Mouse (Mus musculus) E14TG2a.4 (cell line): Measurements from ENCODE around the gene Usp19.
A peak's percentile ranks its signal among the peaks of the same experiment; 100 is the strongest.

Source experiments
- H3K27me3 ChIP-seq: 2 replicates; pipeline ENCODE4 v1.6.1; 2014; ENCODE audit warnings: low read length, control low read depth; ENCODE audit not compliant: insufficient read depth
- H3K36me3 ChIP-seq: 2 replicates; pipeline ENCODE4 v1.6.1; 2014; ENCODE audit warnings: low read length, control low read depth; ENCODE audit not compliant: insufficient read depth
- H3K4me1 ChIP-seq: replicated peaks from 2 replicates; pipeline ENCODE4 v1.6.1; 2014; ENCODE audit warnings: low read depth, low read length, control low read depth
- H3K4me3 ChIP-seq: replicated peaks from 2 replicates; pipeline ENCODE4 v1.5.1; 2014; ENCODE audit warnings: mild to moderate bottlenecking, low read length
- H3K9me3 ChIP-seq: 2 replicates; pipeline ENCODE4 v1.6.1; 2014; ENCODE audit warnings: low read length, control low read depth
- CTCF ChIP-seq: conservative IDR thresholded peaks from 2 replicates; pipeline ENCODE4 v1.5.1; 2014; ENCODE audit warnings: low read length
- NANOG ChIP-seq: IDR thresholded peaks from 2 replicates; pipeline ENCODE4 v1.6.1; 2014; ENCODE audit warnings: borderline replicate concordance, low read length, mixed read lengths
- POU5F1 ChIP-seq: IDR thresholded peaks from 2 replicates; pipeline ENCODE4 v1.6.1; 2014; ENCODE audit warnings: low read length, borderline replicate concordance

Gene Usp19

DNA sequence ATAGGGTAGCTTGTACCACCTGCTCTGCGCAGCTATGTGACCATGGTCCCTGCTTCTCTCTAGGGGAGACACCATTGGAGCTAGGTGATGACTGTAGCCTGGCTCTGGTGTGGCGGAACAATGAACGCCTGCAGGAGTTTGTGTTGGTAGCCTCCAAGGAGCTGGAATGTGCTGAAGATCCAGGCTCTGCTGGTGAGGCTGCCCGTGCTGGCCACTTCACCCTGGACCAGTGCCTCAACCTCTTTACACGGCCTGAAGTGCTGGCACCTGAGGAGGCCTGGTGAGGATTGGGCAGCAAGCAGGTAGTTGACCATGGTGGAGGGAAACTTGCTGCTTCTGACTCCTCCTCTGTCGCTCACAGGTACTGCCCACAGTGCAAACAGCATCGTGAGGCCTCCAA lies 8.8 kb downstream of the Usp19 start:
- H3K36me3 ChIP-seq: peaks cover 96% of the 10 kb centered on the region
- H3K27me3 ChIP-seq: no peaks in the 10 kb centered on the region
- peaks cover 14% of the 10 kb centered on the region for H3K4me1 ChIP-seq
- TF ChIP-seq POU5F1 (no peak), CTCF (no peak), NANOG (no peak)
- H3K9me3 ChIP-seq: no peaks in the 10 kb centered on the region
- H3K4me3 ChIP-seq: no peak overlapping the region

DNA sequence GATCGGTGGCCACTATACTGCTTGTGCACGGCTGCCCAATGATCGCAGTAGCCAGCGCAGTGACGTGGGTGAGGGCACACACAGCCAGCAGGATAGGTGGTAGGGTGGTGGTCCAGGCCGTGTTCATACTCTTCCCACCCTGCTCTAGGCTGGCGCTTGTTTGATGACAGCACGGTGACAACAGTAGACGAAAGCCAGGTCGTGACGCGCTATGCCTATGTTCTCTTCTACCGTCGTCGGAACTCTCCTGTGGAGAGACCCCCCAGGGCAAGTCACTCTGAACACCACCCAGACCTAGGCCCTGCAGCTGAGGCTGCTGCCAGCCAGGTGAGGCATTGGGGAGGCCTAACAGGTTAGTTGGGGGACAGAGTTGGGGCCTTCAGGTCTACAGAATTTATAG lies 9.5 kb downstream of the Usp19 start:
- peaks cover 10% of the 10 kb centered on the region for H3K4me1 ChIP-seq
- no peaks in the 10 kb centered on the region for H3K27me3 ChIP-seq
- TF ChIP-seq POU5F1 (no peak), NANOG (no peak), CTCF (no peak)
- H3K9me3 ChIP-seq: no peaks in the 10 kb centered on the region
- H3K4me3 ChIP-seq: no peak overlapping the region
- H3K36me3 ChIP-seq: peaks cover 89% of the 10 kb centered on the region

DNA sequence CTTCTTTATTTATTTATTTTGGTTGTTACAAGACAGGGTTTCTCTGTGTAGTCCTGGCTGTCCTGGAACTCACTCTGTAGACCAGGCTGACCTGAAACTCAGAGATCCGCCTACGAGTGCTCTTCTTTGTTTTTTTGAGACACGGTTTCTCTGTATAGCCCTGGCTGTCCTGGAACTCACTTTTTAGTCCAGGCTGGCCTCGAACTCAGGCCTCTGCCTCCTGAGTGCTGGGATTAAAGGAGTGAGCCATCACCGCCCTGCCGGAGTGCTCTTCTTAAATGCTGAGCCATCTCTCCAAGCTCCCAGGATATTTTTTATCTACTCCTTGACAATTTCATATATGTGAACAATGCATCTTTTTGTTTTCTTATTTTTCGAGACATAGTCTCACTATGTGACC lies 16.5 kb downstream of the Usp19 start:
- TF ChIP-seq NANOG (no peak), POU5F1 (no peak), CTCF (no peak)
- no peaks in the 10 kb centered on the region for H3K27me3 ChIP-seq
- H3K9me3 ChIP-seq: no peaks in the 10 kb centered on the region
- H3K4me3 ChIP-seq: peak overlapping the region; percentile 91
- peaks cover 32% of the 10 kb centered on the region for H3K4me1 ChIP-seq
- H3K36me3 ChIP-seq: peaks cover 51% of the 10 kb centered on the region

DNA sequence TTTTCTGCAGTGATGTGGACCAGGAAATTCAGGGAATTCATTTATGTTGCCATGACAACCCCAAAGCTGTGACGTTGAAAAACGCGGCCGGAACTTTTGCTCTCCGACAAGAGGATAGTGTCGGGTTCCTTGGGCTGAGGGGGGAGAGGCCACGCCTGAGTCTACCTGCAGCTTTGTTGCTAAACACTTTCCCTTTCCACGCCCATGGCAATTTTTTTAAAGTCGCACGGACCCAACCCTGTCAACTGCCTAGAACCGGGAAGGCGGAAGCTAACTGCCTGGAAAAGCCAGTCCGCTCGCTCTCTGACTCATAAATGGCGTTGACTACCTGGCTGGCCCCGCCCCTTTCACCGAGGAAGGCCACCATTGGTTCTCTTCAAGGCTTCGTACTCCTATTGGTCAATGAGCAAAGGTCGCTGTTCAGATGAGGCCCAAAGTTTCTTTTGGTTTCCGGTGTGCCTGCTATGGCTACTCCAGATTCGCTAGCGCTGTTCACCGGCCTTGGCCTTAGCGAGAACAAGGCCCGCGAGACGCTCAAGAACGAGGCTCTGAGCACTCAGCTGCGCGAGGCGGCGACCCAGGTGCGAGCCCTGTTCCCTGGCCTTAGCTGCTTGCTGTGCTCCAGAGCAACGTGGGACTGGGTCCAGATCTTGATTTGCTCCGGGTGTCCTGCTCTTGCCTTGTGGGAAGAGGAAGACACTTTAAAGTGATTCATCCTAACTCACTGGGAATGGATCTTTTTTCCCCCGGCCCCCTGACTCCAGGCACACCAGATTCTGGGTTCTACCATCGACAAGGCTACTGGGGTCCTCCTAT lies 17.4 kb downstream of the Usp19 start, which contains the start of gene Qars:
TSS of gene Qars (plus strand) at position 88 of the 816 bp plus-strand sequence.
- Histone ChIP-seq H3K9me3 (no peaks in the 10 kb centered on the region), H3K4me3 (peak within 1 kb of the TSS; percentile 91), H3K27me3 (no peaks in the 10 kb centered on the region), H3K36me3 (peaks cover 51% of the 10 kb centered on the region), H3K4me1 (peaks cover 32% of the 10 kb centered on the region)
- TF ChIP-seq CTCF: no peak
- no peak for TF ChIP-seq NANOG
- TF ChIP-seq POU5F1: no peak

DNA sequence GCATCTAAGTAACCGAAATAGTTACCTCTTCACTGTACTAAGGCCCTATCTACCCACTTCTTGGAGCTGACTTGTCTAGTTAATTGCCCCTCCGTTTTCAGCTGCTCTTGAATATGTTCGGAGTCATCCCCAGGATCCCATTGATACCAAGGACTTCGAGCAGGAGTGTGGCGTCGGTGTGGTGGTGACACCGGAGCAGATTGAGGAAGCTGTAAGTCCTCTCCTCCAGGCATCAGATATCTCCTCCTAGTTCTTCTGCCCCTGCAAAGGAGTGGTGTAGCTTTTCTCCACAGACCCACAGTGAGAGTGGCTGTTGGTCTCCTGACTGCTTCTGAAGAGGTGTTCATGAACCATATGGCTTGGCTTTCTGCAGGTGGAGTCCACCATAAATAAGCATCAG lies 18.4 kb downstream of the Usp19 start:
- Histone ChIP-seq H3K9me3 (no peaks in the 10 kb centered on the region), H3K4me3 (peak overlapping the region; percentile 91), H3K4me1 (peaks cover 28% of the 10 kb centered on the region), H3K27me3 (no peaks in the 10 kb centered on the region), H3K36me3 (peaks cover 51% of the 10 kb centered on the region)
- no peak for TF ChIP-seq POU5F1
- no peak for TF ChIP-seq NANOG
- no peak for TF ChIP-seq CTCF

DNA sequence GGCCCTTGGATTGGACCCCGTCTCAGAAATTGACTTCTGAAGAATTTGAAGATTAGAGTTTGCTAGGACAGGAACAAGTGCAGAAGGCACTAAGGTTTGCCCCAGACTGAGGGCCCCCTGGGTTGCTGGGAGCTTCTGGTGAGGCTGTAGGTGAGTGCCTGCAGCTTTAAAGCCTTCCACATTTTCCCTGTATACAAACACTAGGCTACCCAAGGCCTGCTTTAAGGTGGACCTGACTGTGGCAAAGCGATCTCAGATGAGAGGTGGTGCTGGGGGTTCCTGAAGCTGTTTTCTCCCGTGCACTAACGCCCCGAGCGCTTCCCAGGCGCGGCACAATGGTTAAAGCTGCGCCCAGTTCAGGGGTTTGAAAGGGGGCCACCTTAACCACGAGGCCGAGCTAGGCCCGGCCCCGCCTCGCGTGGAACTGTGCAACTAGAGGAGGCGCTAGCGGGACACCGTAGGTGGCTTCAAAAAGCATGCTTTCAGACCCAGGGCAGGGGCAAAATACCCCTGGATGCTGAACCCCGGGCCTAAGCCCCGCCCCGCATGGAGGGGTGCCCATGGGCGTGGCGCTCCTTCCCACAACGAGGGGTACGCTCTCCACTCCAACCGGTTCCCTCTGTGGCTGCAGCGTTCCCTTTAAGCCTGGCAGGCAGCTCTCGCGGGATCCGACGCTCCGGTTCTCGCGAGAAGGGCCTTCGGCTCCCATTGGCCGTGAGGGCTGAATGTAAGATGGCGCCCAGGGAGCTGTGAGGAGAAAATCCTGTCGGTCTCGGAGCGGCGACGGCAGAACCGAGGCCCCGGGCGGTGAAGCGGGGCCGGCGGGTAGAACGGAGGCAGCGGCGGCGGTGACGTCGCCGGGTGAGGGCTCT lies 26.2 kb downstream of the Usp19 start, which contains the start of gene Qrich1:
TSS of gene Qrich1 (plus strand) at position 427 of the 872 bp plus-strand sequence.
- peaks cover 43% of the 10 kb centered on the region for H3K4me1 ChIP-seq
- TF ChIP-seq POU5F1 (no peak), NANOG (no peak), CTCF (no peak)
- H3K36me3 ChIP-seq: peaks cover 69% of the 10 kb centered on the region
- peak within 1 kb of the TSS; percentile 93 for H3K4me3 ChIP-seq
- H3K9me3 ChIP-seq: no peaks in the 10 kb centered on the region
- no peaks in the 10 kb centered on the region for H3K27me3 ChIP-seq

DNA sequence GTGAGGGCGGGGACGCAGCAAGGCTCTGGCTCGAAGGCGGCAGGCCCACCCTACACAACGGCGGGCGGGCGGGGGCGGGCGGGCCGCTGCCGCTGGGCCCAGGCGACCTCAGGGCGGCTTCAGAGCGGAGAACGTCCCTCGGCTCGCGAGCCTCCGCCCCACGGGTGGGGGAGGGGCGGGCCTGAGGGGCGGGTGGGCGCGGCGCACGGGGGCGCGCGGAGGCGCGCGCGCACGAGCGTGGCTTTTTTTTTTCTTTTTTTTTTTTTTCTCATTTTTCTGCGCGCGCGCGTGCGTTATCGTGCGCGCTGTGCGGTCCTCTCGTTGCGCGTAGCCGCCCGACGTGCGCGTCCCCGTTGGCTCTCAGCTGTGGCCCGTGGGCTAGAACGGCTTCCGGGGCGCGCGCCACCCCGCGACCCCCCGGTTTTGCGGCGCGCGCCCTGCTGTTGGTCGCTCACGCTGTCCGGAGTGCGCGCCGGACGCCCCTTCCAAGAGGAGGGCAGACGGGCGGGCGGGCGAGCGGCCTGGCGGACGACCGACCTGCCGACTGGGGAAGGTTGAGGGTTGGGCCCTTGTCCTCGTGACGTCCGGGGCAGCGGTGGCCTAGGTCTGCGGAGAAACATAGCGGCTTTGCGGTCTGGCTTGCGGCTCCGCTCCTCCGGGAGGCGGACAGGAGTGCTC lies 27.0 kb downstream of the Usp19 start:
- Histone ChIP-seq H3K36me3 (peaks cover 67% of the 10 kb centered on the region), H3K4me1 (peaks cover 51% of the 10 kb centered on the region), H3K4me3 (peak overlapping the region; percentile 93), H3K9me3 (no peaks in the 10 kb centered on the region), H3K27me3 (no peaks in the 10 kb centered on the region)
- TF ChIP-seq NANOG: no peak
- no peak for TF ChIP-seq POU5F1
- TF ChIP-seq CTCF: no peak

DNA sequence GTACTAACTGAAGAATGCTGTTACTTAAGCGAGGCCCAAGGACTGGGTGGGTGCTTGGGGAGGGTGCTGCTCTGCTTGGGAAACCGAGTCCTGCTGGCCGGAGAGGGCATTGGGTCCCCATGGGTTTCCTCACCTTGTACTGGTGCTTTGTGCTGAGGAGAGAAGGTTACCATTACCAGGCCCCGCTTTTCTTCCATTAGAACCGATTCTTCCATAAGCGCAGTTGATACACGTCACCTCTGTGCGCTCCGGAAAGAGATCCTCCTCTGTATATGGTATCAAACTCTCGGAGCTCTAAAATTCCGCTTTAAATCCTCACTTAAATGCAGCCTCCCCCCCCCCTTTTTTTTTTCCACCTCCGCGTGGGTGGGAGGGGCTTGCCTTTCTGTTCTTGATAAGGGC lies 27.5 kb downstream of the Usp19 start:
- Histone ChIP-seq H3K4me1 (peaks cover 51% of the 10 kb centered on the region), H3K9me3 (no peaks in the 10 kb centered on the region), H3K4me3 (peak overlapping the region; percentile 93), H3K36me3 (peaks cover 65% of the 10 kb centered on the region), H3K27me3 (no peaks in the 10 kb centered on the region)
- TF ChIP-seq NANOG (no peak), CTCF (no peak), POU5F1 (no peak)
